Mouse (Mus musculus): ENCODE measurements around the gene Psmb8. TPM values are rescaled to one million over a fixed set of nuclear protein-coding genes. Genes with fewer than 3 reads are reported as not detected.

The Psmb8 gene
- polyA plus RNA-seq, 2 experiments: 11.8 to 21.7 TPM

DNA sequence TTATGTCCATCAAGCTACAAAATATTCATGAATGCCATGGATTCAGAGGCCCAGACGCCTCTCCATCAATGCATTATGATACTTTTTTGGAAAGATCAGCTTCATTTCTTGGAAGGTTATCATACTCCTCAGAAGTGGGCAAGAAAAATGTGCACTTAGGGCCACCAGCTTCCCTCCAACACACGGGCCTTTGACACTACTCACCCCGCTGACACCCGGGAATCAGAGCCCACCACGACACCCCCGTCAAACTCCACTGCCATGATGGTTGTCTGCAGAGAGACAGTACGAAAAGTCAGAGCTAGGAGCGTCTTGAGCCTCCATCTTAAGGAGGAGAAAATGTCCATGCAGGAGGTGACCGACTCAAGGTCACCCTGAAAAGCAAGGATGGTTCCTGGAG is 12.0 kb upstream of the Psmb8 start:
- ATAC-seq (ENCODE audit: insufficient read depth): no peak
- Histone ChIP-seq H3K36me3 (replicated peaks; ENCODE audit: control insufficient read depth, insufficient read depth, low read depth) (no peaks in the 10 kb centered on the region), H3K4me2 (ENCODE audit: low read depth) (no peak overlapping the region), H3K27me3 (ENCODE audit: control insufficient read depth, insufficient read depth, low read length) (peaks cover 5% of the 10 kb centered on the region; the same call in 1 of the 2 replicates), H3K9ac (replicated peaks) (no peak overlapping the region), H3K4me3 (ENCODE audit: insufficient read depth in 1 of 2, low read depth in 2 of 2, low read length in 2 of 2) (no peak overlapping the region), H3K27ac (no peak overlapping the region), H3K9me3 (ENCODE audit: control insufficient read depth, low read length) (no peaks in the 10 kb centered on the region), H3K4me1 (replicated peaks; ENCODE audit: control insufficient read depth in 2 of 2, insufficient read depth in 2 of 2, low read length in 1 of 2) (no peaks in the 10 kb centered on the region)
- 77% methylated on average over 9 of the region's 9 CpGs for WGBS (ENCODE audit: insufficient replicate concordance)
- no peak for DNase-seq (ENCODE audit: low read depth in 3 of 3, low spot score in 3 of 3)
- TF ChIP-seq CTCF (IDR thresholded peaks at IDR 0.05; ENCODE audit: low read depth) (no peak), EP300 (IDR thresholded peaks at IDR 0.05; ENCODE audit: low read depth) (no peak)

DNA sequence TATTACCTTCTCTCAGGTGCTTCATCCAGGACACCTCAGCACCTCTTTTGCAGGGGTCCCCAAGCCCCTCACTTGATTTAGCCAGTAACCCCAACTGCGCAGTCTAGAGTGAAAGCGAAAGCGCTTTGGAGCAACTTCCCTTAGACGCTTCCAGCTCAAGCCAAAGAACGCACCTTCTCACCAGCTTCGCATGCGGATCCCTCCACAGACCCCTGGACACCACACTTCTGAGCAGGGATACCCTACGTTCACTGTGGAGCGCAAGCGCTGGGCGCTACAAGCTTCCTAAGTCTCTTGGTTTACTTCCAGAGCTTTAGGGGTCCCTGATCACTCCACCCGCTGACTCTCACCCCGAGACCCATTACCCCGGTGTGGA is 10.6 kb upstream of the Psmb8 start:
- H3K36me3 ChIP-seq (replicated peaks; ENCODE audit: control insufficient read depth, insufficient read depth, low read depth): no peaks in the 10 kb centered on the region
- peak overlapping the region; percentile 57 to 62 for H3K4me3 ChIP-seq (ENCODE audit: insufficient read depth in 1 of 2, low read depth in 2 of 2, low read length in 2 of 2)
- no peak overlapping the region for H3K27ac ChIP-seq
- peaks cover 5% of the 10 kb centered on the region; the same call in 1 of the 2 replicates for H3K27me3 ChIP-seq (ENCODE audit: control insufficient read depth, insufficient read depth, low read length)
- H3K9me3 ChIP-seq (ENCODE audit: control insufficient read depth, low read length): no peaks in the 10 kb centered on the region
- 3% methylated on average over 14 of the region's 14 CpGs for WGBS (ENCODE audit: insufficient replicate concordance)
- TF ChIP-seq EP300 (IDR thresholded peaks at IDR 0.05; ENCODE audit: low read depth) (no peak), CTCF (IDR thresholded peaks at IDR 0.05; ENCODE audit: low read depth) (no peak)
- peak overlapping the region; percentile 81 for H3K4me2 ChIP-seq (ENCODE audit: low read depth)
- no peaks in the 10 kb centered on the region for H3K4me1 ChIP-seq (replicated peaks; ENCODE audit: control insufficient read depth in 2 of 2, insufficient read depth in 2 of 2, low read length in 1 of 2)
- peak overlapping the region; percentile 23 for H3K9ac ChIP-seq (replicated peaks)
- DNase-seq (ENCODE audit: low read depth in 3 of 3, low spot score in 3 of 3): no peak
- peak; percentile 23; the same call in 1 of the 2 replicates for ATAC-seq (ENCODE audit: insufficient read depth)

DNA sequence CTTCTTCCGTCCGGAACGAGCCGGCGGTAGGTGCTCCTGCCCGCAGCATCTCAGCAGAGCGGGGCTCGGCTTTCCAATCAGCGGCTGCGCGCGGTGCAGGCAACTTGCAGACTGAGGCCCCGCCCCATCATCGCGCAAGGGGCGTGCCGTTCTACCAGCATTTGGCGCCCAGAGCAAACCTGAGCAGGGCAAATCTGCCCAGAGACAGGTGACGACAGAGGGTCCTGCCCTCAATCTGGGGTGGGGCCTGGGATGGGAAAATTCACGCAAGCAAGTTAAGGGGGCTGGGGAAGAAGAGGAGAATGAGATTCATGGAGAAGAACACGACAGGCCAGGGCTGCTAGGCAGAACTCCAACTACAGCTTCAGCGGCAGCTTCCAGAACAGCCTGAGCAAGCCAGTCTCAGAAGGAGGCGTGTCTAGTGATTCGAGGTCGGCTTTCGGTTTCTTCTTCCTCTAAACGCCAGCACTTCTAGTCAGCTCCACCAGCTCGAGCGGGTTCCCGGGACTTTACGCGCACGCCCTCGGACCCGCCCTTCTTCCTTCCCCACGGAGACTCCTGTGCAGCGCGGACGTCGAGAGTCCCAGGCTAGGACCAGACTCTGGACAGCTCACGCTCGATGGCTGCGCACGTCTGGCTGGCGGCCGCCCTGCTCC is 10.1 kb upstream of the Psmb8 start, which contains the start of the genes Tap1 and Psmb9:
Tap1 (plus strand) TSS at position 293 of the 656 bp plus-strand sequence.
Psmb9 (minus strand) TSS at position 504 of the 656 bp plus-strand sequence.
- TF ChIP-seq CTCF (IDR thresholded peaks at IDR 0.05; ENCODE audit: low read depth): no peak
- TF ChIP-seq EP300 (IDR thresholded peaks at IDR 0.05; ENCODE audit: low read depth): no peak
- no peak within 1 kb of the TSS for H3K27ac ChIP-seq
- H3K4me2 ChIP-seq (ENCODE audit: low read depth): peak within 1 kb of the TSS; percentile 81
- H3K4me3 ChIP-seq (ENCODE audit: insufficient read depth in 1 of 2, low read depth in 2 of 2, low read length in 2 of 2): peak within 1 kb of the TSS; percentile 62 to 65
- H3K36me3 ChIP-seq (replicated peaks; ENCODE audit: control insufficient read depth, insufficient read depth, low read depth): no peaks in the 10 kb centered on the region
- no peaks in the 10 kb centered on the region for H3K4me1 ChIP-seq (replicated peaks; ENCODE audit: control insufficient read depth in 2 of 2, insufficient read depth in 2 of 2, low read length in 1 of 2)
- ATAC-seq (ENCODE audit: insufficient read depth) (peak; percentile 90), DNase-seq (ENCODE audit: low read depth in 3 of 3, low spot score in 3 of 3) (peak; percentile 77 to 84 (median 80))
- peak within 1 kb of the TSS; percentile 54 for H3K9ac ChIP-seq (replicated peaks)
- no peaks in the 10 kb centered on the region for H3K9me3 ChIP-seq (ENCODE audit: control insufficient read depth, low read length)
- WGBS (ENCODE audit: insufficient replicate concordance): 1% methylated on average over 46 of the region's 46 CpGs
- peaks cover 5% of the 10 kb centered on the region; the same call in 1 of the 2 replicates for H3K27me3 ChIP-seq (ENCODE audit: control insufficient read depth, insufficient read depth, low read length)

DNA sequence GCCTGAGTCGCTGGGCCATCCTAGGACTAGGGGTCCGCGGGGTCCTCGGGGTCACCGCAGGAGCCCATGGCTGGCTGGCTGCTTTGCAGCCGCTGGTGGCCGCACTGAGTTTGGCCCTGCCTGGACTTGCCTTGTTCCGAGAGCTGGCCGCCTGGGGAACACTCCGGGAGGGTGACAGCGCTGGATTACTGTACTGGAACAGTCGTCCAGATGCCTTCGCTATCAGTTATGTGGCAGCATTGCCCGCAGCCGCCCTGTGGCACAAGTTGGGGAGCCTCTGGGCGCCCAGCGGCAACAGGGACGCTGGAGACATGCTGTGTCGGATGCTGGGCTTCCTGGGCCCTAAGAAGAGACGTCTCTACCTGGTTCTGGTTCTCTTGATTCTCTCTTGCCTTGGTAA is 9.5 kb upstream of the Psmb8 start:
- no peak for DNase-seq (ENCODE audit: low read depth in 3 of 3, low spot score in 3 of 3)
- H3K27me3 ChIP-seq (ENCODE audit: control insufficient read depth, insufficient read depth, low read length): peaks cover 5% of the 10 kb centered on the region; the same call in 1 of the 2 replicates

DNA sequence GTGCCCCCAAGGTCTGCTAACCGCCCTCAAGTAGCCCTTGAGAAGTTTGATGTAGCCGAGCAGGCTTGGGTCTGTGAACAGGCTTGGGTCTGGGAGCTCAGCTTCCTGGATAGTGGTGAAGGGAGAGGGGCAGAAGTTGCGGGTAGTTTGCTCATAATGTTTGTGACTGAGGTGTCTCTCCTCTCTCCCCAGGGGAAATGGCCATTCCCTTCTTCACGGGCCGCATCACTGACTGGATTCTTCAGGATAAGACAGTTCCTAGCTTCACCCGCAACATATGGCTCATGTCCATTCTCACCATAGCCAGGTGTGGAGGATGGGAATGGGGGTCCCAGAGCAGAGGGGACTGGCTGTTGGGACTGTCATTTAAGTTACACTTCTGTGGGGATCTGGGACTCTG is 8.5 kb upstream of the Psmb8 start:
- no peaks in the 10 kb centered on the region for H3K4me1 ChIP-seq (replicated peaks; ENCODE audit: control insufficient read depth in 2 of 2, insufficient read depth in 2 of 2, low read length in 1 of 2)
- no peak overlapping the region for H3K27ac ChIP-seq
- H3K4me3 ChIP-seq (ENCODE audit: insufficient read depth in 1 of 2, low read depth in 2 of 2, low read length in 2 of 2): no peak overlapping the region
- no peak overlapping the region for H3K9ac ChIP-seq (replicated peaks)
- DNase-seq (ENCODE audit: low read depth in 3 of 3, low spot score in 3 of 3) (no peak), ATAC-seq (ENCODE audit: insufficient read depth) (no peak)
- TF ChIP-seq EP300 (IDR thresholded peaks at IDR 0.05; ENCODE audit: low read depth) (no peak), CTCF (IDR thresholded peaks at IDR 0.05; ENCODE audit: low read depth) (no peak)
- WGBS (ENCODE audit: insufficient replicate concordance): 60% methylated on average over 6 of the region's 6 CpGs
- no peak overlapping the region for H3K4me2 ChIP-seq (ENCODE audit: low read depth)
- H3K36me3 ChIP-seq (replicated peaks; ENCODE audit: control insufficient read depth, insufficient read depth, low read depth): no peaks in the 10 kb centered on the region
- peaks cover 7% of the 10 kb centered on the region; the same call in 1 of the 2 replicates for H3K27me3 ChIP-seq (ENCODE audit: control insufficient read depth, insufficient read depth, low read length)
- H3K9me3 ChIP-seq (ENCODE audit: control insufficient read depth, low read length): no peaks in the 10 kb centered on the region

More for the DNA sequence above, 9.5 kb upstream of the Psmb8 start:
- peak overlapping the region; percentile 81 for H3K4me2 ChIP-seq (ENCODE audit: low read depth)
- 0 out of 2 replicates have a peak, but pooled peaks have one; percentile 22 for ATAC-seq (ENCODE audit: insufficient read depth)
- H3K4me3 ChIP-seq (ENCODE audit: insufficient read depth in 1 of 2, low read depth in 2 of 2, low read length in 2 of 2): peak overlapping the region; percentile 62 to 65
- no peaks in the 10 kb centered on the region for H3K9me3 ChIP-seq (ENCODE audit: control insufficient read depth, low read length)
- no peaks in the 10 kb centered on the region for H3K4me1 ChIP-seq (replicated peaks; ENCODE audit: control insufficient read depth in 2 of 2, insufficient read depth in 2 of 2, low read length in 1 of 2)
- H3K9ac ChIP-seq (replicated peaks): peak overlapping the region; percentile 54
- H3K36me3 ChIP-seq (replicated peaks; ENCODE audit: control insufficient read depth, insufficient read depth, low read depth): no peaks in the 10 kb centered on the region
- TF ChIP-seq CTCF (IDR thresholded peaks at IDR 0.05; ENCODE audit: low read depth): no peak
- TF ChIP-seq EP300 (IDR thresholded peaks at IDR 0.05; ENCODE audit: low read depth): no peak
- WGBS (ENCODE audit: insufficient replicate concordance): 2% methylated on average over 20 of the region's 20 CpGs
- H3K27ac ChIP-seq: no peak overlapping the region

Data from liver, embryonic 14.5 days (tissue).